Mouse (Mus musculus) myocyte (in vitro differentiated cells): ENCODE data around the gene Comt.

Source experiments
- E2F4 ChIP-seq: IDR thresholded peaks from one replicate; pipeline ENCODE4 v1.6.1; 2011; ENCODE audit warnings: mild to moderate bottlenecking, control low read depth, moderate library complexity; ENCODE audit not compliant: insufficient read depth
- MAX ChIP-seq: IDR thresholded peaks from one replicate; pipeline ENCODE4 v1.6.1; 2011; ENCODE audit warnings: low read depth, mild to moderate bottlenecking, control low read depth
- MYOD1 ChIP-seq, 3 experiments: IDR thresholded peaks; one replicate each; pipeline ENCODE4 v1.6.1; 2011; ENCODE audit warnings: control low read depth in 2 of 3, low read depth in 2 of 3, mild to moderate bottlenecking in 2 of 3, moderate library complexity in 1 of 3; ENCODE audit not compliant: insufficient read length in 2 of 3, control insufficient read depth in 1 of 3
- POLR2A ChIP-seq: IDR thresholded peaks from one replicate; pipeline ENCODE4 v1.6.1; 2011; ENCODE audit warnings: low read depth, mild to moderate bottlenecking, control low read depth, moderate library complexity; ENCODE audit not compliant: insufficient read length
- POLR2AphosphoS2 ChIP-seq: IDR thresholded peaks from one replicate; pipeline ENCODE4 v1.6.1; 2011; ENCODE audit warnings: low read depth, control low read depth; ENCODE audit not compliant: insufficient read length
- TCF12 ChIP-seq: IDR thresholded peaks from one replicate; pipeline ENCODE4 v1.6.1; 2011; ENCODE audit warnings: mild to moderate bottlenecking, control low read depth; ENCODE audit not compliant: poor library complexity, insufficient read depth, severe bottlenecking
- USF1 ChIP-seq: IDR thresholded peaks from one replicate; pipeline ENCODE4 v1.6.1; 2011; ENCODE audit warnings: low read depth, mild to moderate bottlenecking, control low read depth, moderate library complexity

- TF ChIP-seq USF1 (no peak), POLR2A (peak; percentile 11), MYOD1 (IDR thresholded peaks at IDR 0.05; ENCODE audit: control insufficient read depth in 1 of 3, insufficient read length in 2 of 3, low read depth in 2 of 3) (no peak), E2F4 (no peak), POLR2AphosphoS2 (no peak), TCF12 (no peak), MAX (no peak)
Observed at GRCm38 (mm10) chr16:18405091-18405854, 21.4 kb downstream of the Comt start.
